Mouse (Mus musculus) T-helper 1 cell (primary cell): ENCODE results near the gene Gamt.

ENCODE experiments used
- in situ Hi-C: fragments of 300-600 bp; cut with MboI, MseI; formaldehyde crosslinking; loops from one replicate; pipeline ENCODE4 v1.15.1; 2025; ENCODE audit warnings: high pct_unique_total_duplicates

The Gamt gene

GRCm38 (mm10) chr10:80258752-80259462 lies 1.9 kb downstream of the Gamt start:
- in situ Hi-C loops = no loop called here

- in situ Hi-C loops = no loop called here
Measured at GRCm38 (mm10) chr10:80257936-80258335, 2.9 kb downstream of the Gamt start.

GRCm38 (mm10) chr10:80255881-80256535 lies 4.8 kb downstream of the Gamt start:
- in situ Hi-C loops = no loop called here

- in situ Hi-C loops = no loop called here
Measured at GRCm38 (mm10) chr10:80254331-80255297, 6.2 kb downstream of the Gamt start.

- in situ Hi-C loops = no loop called here
Measured at GRCm38 (mm10) chr10:80253551-80253950, 7.3 kb downstream of the Gamt start.

GRCm38 (mm10) chr10:80252493-80253274 lies 8.1 kb downstream of the Gamt start:
- in situ Hi-C loops = no loop called here

- in situ Hi-C loops = no loop called here
Measured at GRCm38 (mm10) chr10:80252011-80252410, 8.8 kb downstream of the Gamt start.

- in situ Hi-C loops = no loop called here
Measured at GRCm38 (mm10) chr10:80250573-80250972, 10.2 kb downstream of the Gamt start.

GRCm38 (mm10) chr10:80250059-80250458 lies 10.8 kb downstream of the Gamt start:
- in situ Hi-C loops = no loop called here

GRCm38 (mm10) chr10:80248971-80249640 lies 11.7 kb downstream of the Gamt start, which contains the start of gene Ndufs7:
Gene Ndufs7, plus strand, starts transcription at chr10:80249121.
- in situ Hi-C loops = loop anchor here (10.0 kb wide), 1 partner anchor 264 kb away; the partner anchor contains the start of genes Cnn2 and Tmem259

GRCm38 (mm10) chr10:80248437-80248836 lies 12.4 kb downstream of the Gamt start:
- in situ Hi-C loops = loop anchor here (10.0 kb wide), 1 partner anchor 264 kb away; the partner anchor contains the start of genes Cnn2 and Tmem259

GRCm38 (mm10) chr10:80247849-80248248 lies 13.0 kb downstream of the Gamt start:
- in situ Hi-C loops = loop anchor here (10.0 kb wide), 1 partner anchor 263 kb away; the partner anchor contains the start of genes Cnn2 and Tmem259

- in situ Hi-C loops = loop anchor here (10.0 kb wide), 1 partner anchor 261 kb away; the partner anchor contains the start of genes Cnn2 and Tmem259
Measured at GRCm38 (mm10) chr10:80245600-80245999, 15.2 kb downstream of the Gamt start.

- in situ Hi-C loops = loop anchor here (5.0 to 10.0 kb wide), 2 partner anchors 68 to 260 kb away; partner anchors contain the start of genes Cnn2, Efna2 and Tmem259
Measured at GRCm38 (mm10) chr10:80244791-80245399, 15.9 kb downstream of the Gamt start.

- in situ Hi-C loops = loop anchor here (5.0 to 10.0 kb wide), 2 partner anchors 65 to 258 kb away; partner anchors contain the start of genes Cnn2, Efna2 and Tmem259
Measured at GRCm38 (mm10) chr10:80242607-80243006, 18.2 kb downstream of the Gamt start.

- in situ Hi-C loops = loop anchor here (5.0 to 10.0 kb wide), 2 partner anchors 65 to 257 kb away; partner anchors contain the start of genes Cnn2, Efna2 and Tmem259
Measured at GRCm38 (mm10) chr10:80242088-80242487, 18.7 kb downstream of the Gamt start.

- in situ Hi-C loops = loop anchor here (5.0 to 10.0 kb wide), 3 partner anchors 62 to 815 kb away; partner anchors contain the start of genes Cnn2, Efna2 and Tmem259
Measured at GRCm38 (mm10) chr10:80239791-80240190, 21.0 kb downstream of the Gamt start.

GRCm38 (mm10) chr10:80238306-80238705 lies 22.5 kb downstream of the Gamt start:
- in situ Hi-C loops = loop anchor here (10.0 kb wide), 1 partner anchor 816 kb away; no protein-coding TSS in a partner anchor

GRCm38 (mm10) chr10:80237020-80237419 lies 23.8 kb downstream of the Gamt start:
- in situ Hi-C loops = loop anchor here (10.0 kb wide), 1 partner anchor 818 kb away; no protein-coding TSS in a partner anchor
